Comparison of ENCODE assay signal across 32 mouse cellular contexts in the genomic region with DNA sequence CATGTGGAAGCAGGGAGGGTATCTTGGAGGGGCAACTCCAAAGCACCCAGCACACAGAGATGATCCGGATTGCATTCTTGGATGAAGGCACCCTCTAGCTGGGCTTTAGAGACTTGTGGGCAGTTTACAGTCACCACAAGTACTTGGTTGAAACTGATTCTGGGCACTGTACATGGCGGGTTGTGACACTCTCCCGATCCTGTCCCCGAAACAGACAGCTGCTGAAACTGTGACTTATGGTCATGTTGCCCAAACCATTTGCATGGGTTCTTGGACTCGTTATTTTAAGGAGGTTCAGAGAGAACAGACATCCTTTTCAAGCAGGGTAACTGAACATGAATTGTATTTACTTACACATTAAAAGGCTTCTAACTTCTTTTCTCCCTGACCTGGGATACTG.
"Had no signal": no experiment of that assay in that cellular context is flagged by ENCODE, and none has a peak within 500 bp of the region (broad histone marks: within the 10 kb centered on the region; RNA-seq: fewer than 3 reads in every experiment).

No protein-coding gene starts in this region.

- H3K4me3 ChIP-seq: limb, embryonic 10.5 days; limb, embryonic 12.5 days; limb, embryonic 13.5 days; limb, embryonic 15.5 days; liver, embryonic 12.5 days; liver, embryonic 13.5 days; liver, embryonic 15.5 days; lung, embryonic 15.5 days; megakaryocyte, embryonic 14.5 days; midbrain, embryonic 10.5 days; midbrain, embryonic 12.5 days; midbrain, embryonic 13.5 days; midbrain, embryonic 15.5 days; myocyte; neural tube, embryonic 12.5 days had no signal

- ATAC-seq: liver, embryonic 12.5 days; liver, postnatal 0 days; lung, postnatal 0 days; midbrain, embryonic 13.5 days; midbrain, embryonic 15.5 days; midbrain, embryonic 16.5 days had no signal

- DNase-seq: left cerebral cortex, postnatal 4 days; liver; liver, embryonic 13.5 days; liver, postnatal 0 days; lung, adult 18-20 months; lung, adult 2 months; lung, embryonic 14.5 days; lung, postnatal 10 days; lung, postnatal 14 days; lung, postnatal 36 days; lung, postnatal 4 days; midbrain, embryonic 14.5 days had no signal

- H3K27ac ChIP-seq: limb, embryonic 10.5 days; limb, embryonic 12.5 days; limb, embryonic 13.5 days; limb, embryonic 15.5 days; liver, embryonic 12.5 days; liver, embryonic 13.5 days; liver, embryonic 14.5 days; liver, embryonic 15.5 days; lung, embryonic 15.5 days; macrophage; midbrain, embryonic 10.5 days; midbrain, embryonic 12.5 days; midbrain, embryonic 13.5 days; midbrain, embryonic 15.5 days; neural tube, embryonic 12.5 days had no signal

- H3K36me3 ChIP-seq: limb, embryonic 10.5 days; limb, embryonic 12.5 days; limb, embryonic 13.5 days; limb, embryonic 15.5 days; liver, embryonic 12.5 days; liver, embryonic 13.5 days; liver, embryonic 15.5 days; lung, embryonic 15.5 days; midbrain, embryonic 10.5 days; midbrain, embryonic 12.5 days; midbrain, embryonic 13.5 days; midbrain, embryonic 15.5 days; neural tube, embryonic 12.5 days had no signal

- H3K4me2 ChIP-seq: limb, embryonic 12.5 days; limb, embryonic 13.5 days; limb, embryonic 15.5 days; liver, embryonic 11.5 days; liver, embryonic 12.5 days; liver, embryonic 13.5 days; liver, embryonic 15.5 days; lung, embryonic 14.5 days; lung, embryonic 15.5 days; midbrain, embryonic 11.5 days; midbrain, embryonic 12.5 days; midbrain, embryonic 13.5 days; midbrain, embryonic 15.5 days; neural tube, embryonic 12.5 days had no signal

- H3K9me3 ChIP-seq: limb, embryonic 10.5 days; limb, embryonic 12.5 days; limb, embryonic 13.5 days; limb, embryonic 15.5 days; liver, embryonic 12.5 days; liver, embryonic 13.5 days; liver, embryonic 15.5 days; lung, embryonic 15.5 days; megakaryocyte, embryonic 14.5 days; midbrain, embryonic 10.5 days; midbrain, embryonic 12.5 days; midbrain, embryonic 13.5 days; midbrain, embryonic 15.5 days; neural tube, embryonic 12.5 days had no signal

- H3K27me3 ChIP-seq: liver, embryonic 13.5 days; lung, embryonic 15.5 days; midbrain, embryonic 12.5 days; midbrain, embryonic 13.5 days; midbrain, embryonic 15.5 days; neural tube, embryonic 12.5 days had no signal

- H3K9ac ChIP-seq: limb, embryonic 12.5 days; limb, embryonic 13.5 days; limb, embryonic 15.5 days; liver, embryonic 12.5 days; liver, embryonic 13.5 days; liver, embryonic 14.5 days; liver, embryonic 15.5 days; liver, postnatal 0 days; lung, embryonic 14.5 days; lung, embryonic 15.5 days; midbrain, embryonic 12.5 days; midbrain, embryonic 13.5 days; midbrain, embryonic 15.5 days; neural tube, embryonic 12.5 days had no signal
